Mouse (Mus musculus) layer of hippocampus, postnatal 36 days (tissue): ENCODE results near the gene Olfml3. TPM values are rescaled to one million over a fixed set of nuclear protein-coding genes. Genes with fewer than 3 reads are reported as not detected.

Source experiments
- DNase-seq, 2 experiments: peaks; one replicate each; pipeline ENCODE4 v3.0.0; 2022
- total RNA-seq, 2 experiments: library from RNA; stranded (reverse); gene quantifications; 2 replicates each; pipeline ENCODE4 v1.2.3; 2021

Olfml3 gene
- total RNA-seq, 2 experiments from 2014 or later = 12.0 to 14.2 TPM

GRCm38 (mm10) chr3:103705426-103705825 is 32.4 kb downstream of the Olfml3 start:
- no peak for DNase-seq

GRCm38 (mm10) chr3:103704661-103705060 is 33.1 kb downstream of the Olfml3 start:
- DNase-seq = no peak

- DNase-seq = no peak
Measured at GRCm38 (mm10) chr3:103696388-103696925, 41.3 kb downstream of the Olfml3 start.

- no peak for DNase-seq
Measured at GRCm38 (mm10) chr3:103695556-103695955, 42.2 kb downstream of the Olfml3 start.

GRCm38 (mm10) chr3:103690506-103690905 is 47.3 kb downstream of the Olfml3 start:
- no peak for DNase-seq

- no peak for DNase-seq
Measured at GRCm38 (mm10) chr3:103689043-103689442, 48.8 kb downstream of the Olfml3 start.

GRCm38 (mm10) chr3:103683966-103684319 is 53.9 kb downstream of the Olfml3 start:
- DNase-seq = no peak

GRCm38 (mm10) chr3:103683234-103683965 is 54.4 kb downstream of the Olfml3 start:
- DNase-seq = no peak

GRCm38 (mm10) chr3:103682473-103682872 is 55.3 kb downstream of the Olfml3 start:
- peak in 1 of 2 experiments; percentile 4 for DNase-seq

GRCm38 (mm10) chr3:103678811-103679210 is 59.0 kb downstream of the Olfml3 start:
- no peak for DNase-seq

- DNase-seq = no peak
Measured at GRCm38 (mm10) chr3:103672716-103673115, 65.1 kb downstream of the Olfml3 start.

Other genes with a start within 250 kb of the Olfml3 start
- 1 to 10 TPM; 5.9 to 7.1 TPM for gene Syt6, start 162.8 kb downstream of the Olfml3 start, total RNA-seq
- under 1 TPM in 1 of 2 experiments, not detected in 1; 0.72 TPM for gene Atg4a-ps, start 91.9 kb downstream of the Olfml3 start, total RNA-seq
- not detected for gene Gm10964, start 1.4 kb upstream of the Olfml3 start, total RNA-seq
- 100 to 1,000 TPM; 122 to 138 TPM for gene Hipk1, start 53.6 kb upstream of the Olfml3 start, total RNA-seq
- gene Dclre1b, start 71.4 kb upstream of the Olfml3 start, total RNA-seq = 10 to 100 TPM in 1 of 2 experiments, 1 to 10 TPM in 1; 5.9 to 14.0 TPM
- gene Ap4b1, start 71.5 kb upstream of the Olfml3 start, total RNA-seq = 10 to 100 TPM; 11.7 to 12.8 TPM
- under 1 TPM; 0.25 to 0.58 TPM for gene Gm43064, start 71.6 kb upstream of the Olfml3 start, total RNA-seq
- 1 to 10 TPM; 1.5 to 2.1 TPM for gene Bcl2l15, start 94.6 kb upstream of the Olfml3 start, total RNA-seq
- gene Ptpn22, start 121.8 kb upstream of the Olfml3 start, total RNA-seq = 1 to 10 TPM; 1.1 to 1.6 TPM
- gene Rsbn1, start 176.1 kb upstream of the Olfml3 start, total RNA-seq = 10 to 100 TPM; 21.7 to 24.8 TPM
- gene Phtf1, start 230.1 kb upstream of the Olfml3 start, total RNA-seq = 10 to 100 TPM; 46.4 to 49.3 TPM